Mouse (Mus musculus) bone marrow macrophage, adult 2 months (primary cell): ENCODE measurements around the gene Lpcat3. TPM values are rescaled to one million over a fixed set of nuclear protein-coding genes. Genes with fewer than 3 reads are reported as not detected.

Experiments
- H3K27ac ChIP-seq: 2 replicates; pipeline ENCODE4 v1.5.1; 2012; ENCODE audit warnings: low read depth, low read length; ENCODE audit not compliant: insufficient read depth
- H3K4me1 ChIP-seq: 2 replicates; pipeline ENCODE4 v1.6.1; 2012; ENCODE audit warnings: low read length; ENCODE audit not compliant: control insufficient read depth, insufficient read depth
- H3K4me3 ChIP-seq: 2 replicates; pipeline ENCODE4 v1.5.1; 2012; ENCODE audit warnings: mild to moderate bottlenecking, low read length, moderate library complexity; ENCODE audit not compliant: insufficient read depth
- CTCF ChIP-seq: IDR thresholded peaks from 2 replicates; pipeline ENCODE4 v1.5.1; 2012; ENCODE audit warnings: low read depth, mild to moderate bottlenecking, low read length, moderate library complexity
- POLR2A ChIP-seq: IDR thresholded peaks from 2 replicates; pipeline ENCODE4 v1.6.1; 2012; ENCODE audit warnings: mild to moderate bottlenecking, low read depth, low read length, borderline replicate concordance
- polyA plus RNA-seq: library from polyadenylated mRNA; stranded (reverse); fragments of >200 nt; gene quantifications from 2 replicates; pipeline ENCODE4 v1.2.4, GENCODE M21; 2012; ENCODE audit not compliant: missing spikeins, insufficient read depth, insufficient read length

Gene Lpcat3
- polyA plus RNA-seq, 1 experiment: 57.4 TPM

DNA sequence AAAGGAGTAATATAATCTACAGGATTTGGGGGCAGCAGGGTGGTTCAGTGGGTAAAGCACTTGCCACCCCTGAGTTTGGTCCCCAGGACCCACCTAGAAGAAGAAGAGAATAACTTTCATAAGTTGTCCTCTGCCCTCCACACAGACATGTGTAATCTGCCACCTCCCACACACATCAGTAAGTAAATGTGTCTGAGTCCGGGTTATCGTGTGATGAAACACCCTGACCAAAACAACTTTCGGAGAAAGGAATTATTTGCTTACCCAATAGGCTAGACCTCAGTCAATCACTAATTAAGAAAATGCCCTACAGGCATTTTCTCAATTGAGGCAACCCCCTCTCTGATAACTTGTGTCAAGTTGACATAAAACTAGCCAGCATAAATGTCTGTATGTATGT lies 27.7 kb downstream of the Lpcat3 start:
- TF ChIP-seq POLR2A (no peak), CTCF (no peak)
- H3K4me1 ChIP-seq: peaks cover 39% of the 10 kb centered on the region
- no peak overlapping the region for H3K27ac ChIP-seq
- no peak overlapping the region for H3K4me3 ChIP-seq

- Histone ChIP-seq H3K4me3 (no peak overlapping the region), H3K27ac (no peak overlapping the region), H3K4me1 (peaks cover 45% of the 10 kb centered on the region)
- TF ChIP-seq POLR2A: no peak
- TF ChIP-seq CTCF: no peak
Observed at GRCm38 (mm10) chr6:124693243-124693981, 30.6 kb downstream of the Lpcat3 start.

DNA sequence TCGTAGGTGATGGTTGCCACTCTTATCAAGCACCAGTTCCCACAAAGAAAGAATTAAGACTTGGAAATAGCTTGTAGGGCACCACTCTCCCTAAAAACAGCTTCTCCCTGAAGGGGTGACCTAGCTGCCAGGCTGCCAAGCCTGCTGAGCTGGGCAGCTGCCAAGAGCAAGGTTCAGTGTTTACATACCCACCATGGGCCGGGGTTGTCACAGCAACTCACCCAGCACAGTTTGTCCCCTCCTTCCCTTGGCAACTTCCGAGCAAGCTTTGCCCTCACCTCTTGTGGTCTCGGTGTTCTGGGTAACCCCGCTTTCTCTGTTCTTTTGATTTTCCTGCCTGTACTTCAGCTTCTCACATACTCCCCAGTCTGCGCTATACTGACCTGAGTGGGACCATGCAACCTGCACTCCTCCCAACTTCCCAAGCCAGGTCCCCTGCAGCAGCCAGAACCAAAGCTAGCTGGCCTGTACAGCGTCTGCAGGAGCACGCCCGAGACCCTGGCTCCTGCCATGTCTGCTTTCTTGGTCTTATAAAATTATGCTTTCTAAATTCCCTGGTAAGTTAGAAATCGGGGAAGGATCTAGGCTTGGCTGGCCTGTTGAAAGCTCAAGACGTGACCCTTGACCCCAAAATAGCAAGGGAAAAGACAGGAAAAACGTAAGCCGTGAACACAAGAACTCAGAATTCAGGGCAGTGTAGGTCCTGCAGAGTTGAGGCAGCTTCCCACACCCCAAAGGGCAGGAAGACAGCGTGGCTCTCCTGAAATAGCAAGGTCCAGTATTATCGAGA lies 31.5 kb downstream of the Lpcat3 start:
- Histone ChIP-seq H3K4me1 (peaks cover 41% of the 10 kb centered on the region), H3K27ac (no peak overlapping the region), H3K4me3 (no peak overlapping the region)
- TF ChIP-seq POLR2A (no peak), CTCF (no peak)

DNA sequence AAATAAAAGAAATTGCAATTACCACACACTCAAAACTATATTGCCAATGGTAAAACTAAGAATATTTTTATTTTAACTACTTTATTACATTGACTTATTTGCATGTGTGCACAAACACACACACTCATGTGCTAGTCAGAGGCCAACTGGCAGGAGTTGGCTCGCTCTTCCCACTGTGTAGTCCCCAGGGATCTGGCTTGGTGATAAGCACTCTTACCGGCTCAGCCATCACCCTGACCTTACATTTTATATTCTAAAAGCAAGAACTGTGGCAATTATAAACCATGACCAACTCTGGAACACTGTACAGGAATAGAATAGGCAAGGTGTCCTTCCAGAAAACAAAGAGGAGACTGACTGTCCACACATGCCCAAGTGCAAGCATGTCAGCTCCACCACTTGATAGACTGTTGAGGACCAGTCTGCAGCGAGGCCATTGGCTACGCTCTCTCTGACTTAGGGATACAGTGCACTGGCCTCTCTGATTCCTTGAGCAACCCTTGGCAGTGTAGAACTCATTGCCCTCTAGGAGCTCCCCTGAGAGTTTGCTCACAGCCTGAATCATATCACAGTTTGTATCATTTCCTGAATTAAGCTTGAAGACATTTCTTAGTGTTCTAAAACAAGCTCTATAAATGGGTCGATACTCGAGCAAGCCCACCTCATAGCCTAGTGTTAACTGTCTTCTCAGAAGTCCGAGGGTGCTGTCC lies 33.8 kb downstream of the Lpcat3 start:
- no peak for TF ChIP-seq CTCF
- TF ChIP-seq POLR2A: no peak
- no peak overlapping the region for H3K27ac ChIP-seq
- peaks cover 49% of the 10 kb centered on the region for H3K4me1 ChIP-seq
- no peak overlapping the region for H3K4me3 ChIP-seq

- H3K4me1 ChIP-seq: peaks cover 40% of the 10 kb centered on the region
- no peak overlapping the region for H3K4me3 ChIP-seq
- TF ChIP-seq CTCF (no peak), POLR2A (no peak)
- H3K27ac ChIP-seq: no peak overlapping the region
Observed at GRCm38 (mm10) chr6:124698751-124699150, 35.9 kb downstream of the Lpcat3 start.

DNA sequence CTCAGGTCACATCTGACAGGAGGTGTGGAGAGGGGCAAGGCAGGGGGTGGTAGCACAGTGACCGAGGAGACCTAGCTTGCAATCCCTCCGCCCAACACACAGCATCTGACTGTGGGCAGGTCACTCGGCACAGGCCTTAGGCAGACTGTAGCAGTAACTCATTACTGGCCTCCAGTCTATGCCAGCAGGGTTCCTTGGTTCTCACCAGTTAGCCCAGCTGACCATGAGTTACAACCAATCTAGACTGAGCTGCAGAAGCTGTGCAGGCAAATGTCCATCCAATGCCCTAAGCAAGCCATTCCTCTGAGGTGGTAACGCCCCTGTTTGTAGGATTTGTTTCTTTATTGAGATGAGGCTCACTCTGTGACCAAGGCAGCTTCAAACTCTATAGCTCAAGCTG lies 36.5 kb downstream of the Lpcat3 start:
- H3K4me3 ChIP-seq: no peak overlapping the region
- peaks cover 37% of the 10 kb centered on the region for H3K4me1 ChIP-seq
- no peak overlapping the region for H3K27ac ChIP-seq
- TF ChIP-seq POLR2A (no peak), CTCF (no peak)

DNA sequence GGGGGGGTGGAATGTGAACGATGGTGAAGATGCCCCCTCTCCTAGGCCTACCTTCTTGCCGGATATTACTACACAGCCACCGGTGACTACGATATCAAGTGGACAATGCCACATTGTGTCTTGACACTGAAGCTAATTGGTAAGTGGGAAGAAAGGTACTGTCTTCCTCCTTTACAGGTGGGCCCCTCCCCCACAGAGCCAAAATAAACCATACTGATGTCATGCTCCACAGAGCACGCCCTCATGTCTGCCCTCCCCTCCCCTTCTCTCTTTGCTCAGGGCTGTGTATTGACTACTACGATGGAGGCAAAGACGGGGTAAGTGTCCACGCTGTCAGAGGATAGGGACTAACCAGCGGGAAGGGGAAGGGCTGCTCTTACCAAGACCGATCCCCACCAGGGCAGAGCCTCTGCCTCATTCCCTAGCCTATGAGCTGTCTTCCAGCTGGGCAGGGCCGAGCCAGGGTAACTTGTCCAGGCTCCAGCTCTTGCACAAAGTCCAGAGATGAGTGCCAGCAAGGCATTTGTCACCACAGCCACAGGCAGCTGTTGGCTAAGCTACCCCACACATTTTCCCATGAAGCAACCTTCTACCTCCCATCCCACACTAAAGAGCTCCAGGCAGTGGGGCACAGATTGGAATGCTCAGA lies 37.3 kb downstream of the Lpcat3 start:
- no peak overlapping the region for H3K27ac ChIP-seq
- H3K4me3 ChIP-seq: no peak overlapping the region
- peaks cover 37% of the 10 kb centered on the region for H3K4me1 ChIP-seq
- TF ChIP-seq POLR2A: no peak
- TF ChIP-seq CTCF: no peak

DNA sequence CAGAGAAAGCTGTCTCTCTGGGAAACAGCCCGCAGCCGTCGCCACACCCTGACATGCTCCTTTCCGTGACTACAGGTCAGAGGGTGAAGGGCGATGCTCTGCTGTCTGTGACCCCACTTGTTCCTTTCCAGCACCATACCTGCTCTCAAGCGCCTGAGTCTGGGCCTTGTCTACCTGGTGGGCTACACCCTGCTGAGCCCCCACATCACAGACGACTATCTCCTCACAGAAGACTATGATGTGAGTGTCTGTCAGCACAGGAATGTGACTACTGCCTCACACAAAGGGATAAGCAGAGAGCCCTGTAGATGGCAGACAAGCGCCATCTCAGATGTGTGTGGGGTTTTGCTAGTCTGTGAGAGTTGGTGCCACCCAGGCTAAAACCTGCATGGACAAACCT lies 38.5 kb downstream of the Lpcat3 start:
- Histone ChIP-seq H3K27ac (no peak overlapping the region), H3K4me3 (no peak overlapping the region), H3K4me1 (peaks cover 32% of the 10 kb centered on the region)
- no peak for TF ChIP-seq POLR2A
- no peak for TF ChIP-seq CTCF

GRCm38 (mm10) chr6:124702102-124702783 lies 39.4 kb downstream of the Lpcat3 start:
- TF ChIP-seq POLR2A: no peak
- TF ChIP-seq CTCF: no peak
- H3K27ac ChIP-seq: no peak overlapping the region
- no peak overlapping the region for H3K4me3 ChIP-seq
- peaks cover 23% of the 10 kb centered on the region for H3K4me1 ChIP-seq
